Mouse (Mus musculus): Measurements from ENCODE around the gene Rasl12. TPM values are rescaled to one million over a fixed set of nuclear protein-coding genes. Genes with fewer than 3 reads are reported as not detected.
A peak's percentile ranks its signal among the peaks of the same experiment; 100 is the strongest.

Gene Rasl12
- 1 to 10 TPM; 3.0 to 4.3 TPM for total RNA-seq (2021)

DNA sequence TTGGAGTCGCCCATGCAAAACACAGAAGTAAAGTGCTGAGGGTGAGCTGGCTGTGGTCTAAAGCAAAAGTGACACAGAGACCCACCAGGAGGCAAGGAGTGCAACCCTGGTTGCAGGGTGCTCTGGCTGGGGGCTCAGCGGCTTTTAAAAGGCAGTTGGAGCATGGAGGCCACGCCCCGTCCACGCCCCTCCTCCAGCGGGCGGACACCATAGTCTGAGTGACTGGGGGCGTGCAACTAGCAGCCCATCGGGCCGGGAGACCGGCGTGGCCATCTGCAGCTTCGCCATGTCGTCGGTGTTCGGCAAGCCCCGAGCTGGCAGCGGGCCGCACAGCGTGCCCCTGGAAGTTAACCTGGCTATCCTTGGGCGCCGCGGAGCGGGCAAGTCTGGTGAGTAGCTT, at the start of gene Rasl12:
TSS of gene Rasl12 (plus strand) at position 228 of the 400 bp plus-strand sequence.
- DNase-seq (ENCODE audit: extremely low spot score in 1 of 2, low spot score in 1 of 2), result peak; percentile 36 to 49

DNA sequence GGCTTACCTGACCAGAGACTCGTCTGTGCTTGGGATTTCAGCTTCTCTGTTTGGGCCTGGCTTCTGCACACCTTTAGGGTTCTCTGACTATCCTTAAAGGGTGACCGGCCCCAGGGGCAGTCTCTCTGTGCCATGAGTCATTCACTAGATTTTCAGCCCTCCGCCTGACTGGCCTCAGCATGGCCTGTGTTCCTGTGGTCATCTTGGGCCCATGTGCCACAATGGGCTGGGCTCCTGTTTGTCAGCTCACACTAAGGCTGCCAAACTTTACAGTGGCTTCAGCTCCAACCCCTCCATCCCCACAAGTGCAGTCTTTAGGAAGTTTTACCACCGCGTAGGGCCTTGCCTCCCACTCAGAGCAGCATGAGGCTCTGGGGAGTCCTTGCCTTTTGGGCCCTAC, 45.1 kb upstream of the Rasl12 start:
- DNase-seq (ENCODE audit: extremely low spot score in 1 of 2, low spot score in 1 of 2), result no peak

DNA sequence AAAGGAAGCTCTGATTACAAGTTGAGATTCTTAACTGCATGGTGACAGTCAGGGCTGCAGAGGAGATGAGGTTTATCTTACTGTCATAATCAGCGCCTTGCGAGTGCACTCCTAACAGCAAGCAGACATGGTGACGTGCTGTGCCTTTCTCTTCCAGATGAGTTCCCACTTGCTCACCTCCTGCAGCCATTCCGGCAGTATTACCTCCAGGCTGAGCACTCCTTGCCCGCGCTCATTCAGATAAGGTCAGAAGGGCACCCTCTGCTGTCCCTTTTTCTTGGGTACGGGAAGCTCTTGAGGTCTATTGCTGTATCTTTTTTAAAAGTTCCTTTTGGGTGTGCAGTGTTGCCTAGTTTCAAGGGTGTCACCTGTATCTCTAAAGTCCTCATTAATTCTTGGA, 41.7 kb upstream of the Rasl12 start:
- DNase-seq (ENCODE audit: extremely low spot score in 1 of 2, low spot score in 1 of 2), result no peak

DNA sequence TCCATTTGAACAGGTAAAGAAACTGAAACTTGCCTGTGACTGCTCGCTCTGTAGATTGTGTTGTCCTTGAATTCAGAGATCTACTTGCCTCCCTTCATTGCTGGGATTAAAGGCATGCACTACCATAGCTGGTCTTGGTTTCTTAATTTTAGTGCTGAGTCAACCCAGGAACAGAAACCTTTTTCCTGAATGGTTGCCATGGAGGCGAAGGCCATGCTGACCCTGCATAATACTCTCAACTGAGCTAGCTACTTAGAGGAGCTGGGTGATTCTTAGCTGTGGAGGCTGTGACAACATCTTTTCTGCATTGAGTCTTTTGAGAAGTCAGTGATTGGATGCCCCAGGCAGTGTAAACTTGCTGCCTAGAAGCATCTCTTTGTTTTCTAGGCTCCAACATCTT, 41.3 kb upstream of the Rasl12 start:
- DNase-seq (ENCODE audit: extremely low spot score in 1 of 2, low spot score in 1 of 2), result no peak

DNA sequence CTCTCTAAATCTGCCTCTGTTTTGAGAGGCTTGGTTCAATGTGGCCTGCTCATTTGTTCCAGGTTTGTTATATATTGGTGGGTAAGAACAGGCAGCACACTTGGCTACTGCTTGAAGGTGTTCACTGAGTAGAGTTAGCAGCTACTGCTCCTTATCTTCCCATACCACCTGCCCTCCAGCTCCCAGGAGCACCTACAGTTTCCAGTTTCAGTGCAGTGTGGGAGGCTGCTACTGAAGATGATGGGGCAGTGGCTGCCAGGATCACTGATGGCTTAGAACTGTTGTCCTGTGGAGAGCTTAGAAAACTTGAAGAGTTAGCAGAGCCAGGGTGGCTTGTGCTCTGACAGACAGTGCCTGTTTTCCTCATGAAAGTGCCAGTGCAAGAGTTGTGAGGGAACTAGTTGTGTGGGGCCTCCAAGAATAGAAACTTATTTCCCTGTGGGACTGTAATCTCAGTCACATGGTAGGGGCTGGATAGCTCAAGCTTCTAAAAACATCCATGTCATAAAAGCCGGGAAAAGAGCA, 39.3 kb upstream of the Rasl12 start:
- no peak for DNase-seq (ENCODE audit: extremely low spot score in 1 of 2, low spot score in 1 of 2)

DNA sequence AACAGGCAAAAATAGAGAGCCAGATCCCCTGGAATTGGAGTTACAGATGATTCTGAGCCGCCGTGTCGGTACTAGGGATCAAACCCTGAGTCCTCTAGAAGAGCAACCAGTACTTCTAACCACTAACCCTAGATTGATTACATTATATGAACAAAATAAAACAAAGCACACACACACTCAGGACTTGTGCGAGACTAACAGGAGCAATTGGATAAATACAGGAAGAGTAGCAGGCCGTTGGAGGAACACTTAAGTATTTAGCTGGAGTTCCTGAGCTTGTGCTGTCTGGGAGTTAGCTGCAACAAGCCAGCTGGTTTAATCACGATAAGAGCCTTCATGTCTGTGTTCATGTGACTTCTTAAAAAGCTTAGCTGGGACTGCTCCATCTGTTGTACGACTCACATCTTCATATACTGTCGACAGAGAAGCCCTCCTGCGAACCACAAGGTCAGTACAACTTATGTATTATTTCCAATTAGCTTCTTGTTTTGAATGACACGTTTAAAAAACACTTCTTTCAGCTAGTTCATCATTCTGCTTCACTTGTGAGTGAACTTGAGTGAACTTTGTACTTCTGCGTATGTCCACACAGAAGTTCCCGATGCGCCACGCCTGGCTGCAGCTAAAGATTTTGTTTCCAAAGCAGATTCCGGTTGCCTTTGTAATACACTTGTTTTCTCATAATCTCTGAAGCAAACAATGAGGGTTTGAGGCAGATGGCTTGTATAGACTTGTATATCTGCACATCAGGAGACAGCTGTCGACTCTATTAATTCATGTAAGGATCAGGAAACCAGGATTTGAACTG, 37.5 kb upstream of the Rasl12 start, which contains the start of gene Ubap1l:
TSS of gene Ubap1l (plus strand) at position 401 of the 808 bp plus-strand sequence.
- DNase-seq (ENCODE audit: extremely low spot score in 1 of 2, low spot score in 1 of 2), result no peak

DNA sequence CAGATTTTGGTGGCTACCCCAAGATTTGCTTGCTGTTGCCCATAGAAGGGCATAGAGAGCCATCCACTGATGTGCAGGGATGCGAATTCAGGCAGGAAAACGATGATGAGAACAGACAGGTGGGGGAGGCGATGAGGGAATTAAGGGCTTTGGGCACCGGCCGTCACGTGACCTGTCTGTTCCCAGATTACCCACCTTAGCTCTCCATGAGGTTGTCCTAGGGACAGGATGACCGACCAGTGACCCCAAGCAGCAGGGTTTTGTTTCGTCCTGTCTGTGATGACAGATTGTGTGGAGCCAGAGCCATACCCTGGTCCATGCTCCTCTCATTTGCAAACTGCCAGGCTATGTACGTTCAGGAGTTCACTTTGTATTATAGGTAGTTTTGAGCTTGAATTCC, 34.6 kb upstream of the Rasl12 start:
- no peak for DNase-seq (ENCODE audit: extremely low spot score in 1 of 2, low spot score in 1 of 2)

DNA sequence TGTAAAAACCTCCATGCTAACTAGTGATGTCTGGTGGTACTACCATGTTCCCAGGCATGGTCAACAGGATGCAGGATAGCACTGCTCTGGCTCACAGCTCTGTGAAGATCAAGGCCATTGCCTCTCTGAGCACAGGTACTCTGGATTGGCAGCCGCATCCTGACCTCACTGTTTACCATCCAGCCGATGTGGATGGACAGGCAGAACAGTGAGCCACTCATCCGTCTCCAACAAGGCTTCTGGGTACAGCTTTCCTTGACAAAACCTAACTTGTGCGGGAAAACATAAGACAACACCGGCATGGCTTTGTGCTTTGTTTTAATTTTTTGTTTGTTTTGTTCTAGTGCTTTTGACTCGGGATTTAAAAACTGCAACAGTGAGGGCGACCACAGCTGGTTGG, 32.6 kb upstream of the Rasl12 start:
- DNase-seq (ENCODE audit: extremely low spot score in 1 of 2, low spot score in 1 of 2), result no peak

DNA sequence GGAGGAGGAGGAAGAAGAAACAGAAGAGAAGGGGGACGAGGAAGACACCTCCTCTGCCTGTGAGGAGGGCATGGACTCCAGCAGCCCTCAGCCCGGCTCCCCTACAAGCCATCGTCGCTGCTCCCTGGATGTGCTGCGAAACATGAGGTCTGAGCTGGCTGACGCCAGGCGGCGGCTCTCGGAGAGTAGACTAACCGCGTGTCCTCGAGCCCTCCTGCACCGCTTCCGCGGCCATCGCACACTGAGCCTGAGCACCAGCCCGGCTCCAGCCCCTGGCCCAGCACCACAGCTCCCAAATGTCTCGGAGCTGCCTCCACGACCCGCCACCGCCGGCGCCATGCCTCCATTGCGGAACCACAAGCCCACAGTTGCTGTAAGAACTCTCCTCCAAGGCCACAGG, 26.6 kb upstream of the Rasl12 start:
- DNase-seq (ENCODE audit: extremely low spot score in 1 of 2, low spot score in 1 of 2), result no peak

DNA sequence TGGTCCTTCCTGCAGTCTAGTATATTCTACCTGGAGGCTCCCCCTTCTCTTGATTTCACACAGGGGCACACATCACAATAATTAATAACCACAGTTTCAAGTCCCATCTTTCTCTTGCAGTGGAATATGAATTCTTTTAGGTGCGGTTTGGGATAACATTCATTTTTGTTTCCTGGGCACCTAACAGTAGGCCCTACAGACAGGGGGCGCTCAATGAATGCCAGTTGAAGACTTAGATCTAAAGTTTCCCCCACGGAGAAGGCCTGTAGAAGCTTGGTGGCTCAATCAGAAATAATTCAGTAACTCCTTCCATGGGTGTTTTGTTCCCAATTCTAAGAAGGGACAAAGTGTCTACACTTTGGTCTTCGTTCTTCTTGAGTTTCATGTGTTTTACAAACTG, 25.9 kb upstream of the Rasl12 start:
- peak in 1 of 2 experiments; percentile 62 for DNase-seq (ENCODE audit: extremely low spot score in 1 of 2, low spot score in 1 of 2)

DNA sequence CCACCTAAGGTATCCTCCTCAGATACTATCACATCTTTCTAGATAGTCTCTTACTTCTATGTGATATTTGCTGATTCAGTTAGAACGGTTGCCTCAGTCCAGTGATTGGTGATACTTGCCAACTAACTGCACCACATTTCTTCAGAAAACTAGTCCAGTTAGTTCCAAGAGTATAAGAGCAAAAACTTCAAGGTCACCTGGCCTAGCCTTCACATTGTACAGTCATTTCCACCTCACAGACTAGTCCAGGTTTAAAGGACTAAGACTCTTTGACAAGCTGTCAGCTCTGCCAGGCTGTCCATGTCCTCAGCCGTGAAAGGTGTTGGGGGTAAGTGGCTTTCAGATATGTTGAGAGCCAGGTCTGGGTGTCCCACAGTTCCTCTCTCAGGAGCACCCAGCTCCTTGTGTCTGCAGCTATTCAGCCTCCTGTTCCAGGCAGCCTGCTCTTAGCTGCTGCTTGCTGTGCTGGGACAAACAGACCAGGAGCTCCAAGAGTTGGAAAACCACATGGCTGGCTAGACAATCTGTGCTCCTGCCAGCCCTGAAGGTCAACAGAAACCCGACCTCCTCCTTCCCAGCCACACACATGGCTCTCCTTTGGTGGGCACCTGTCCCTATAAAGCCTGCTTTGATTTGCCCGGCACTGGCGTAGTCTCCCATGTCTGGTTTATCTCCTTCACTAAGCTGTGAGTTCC, 23.7 kb upstream of the Rasl12 start:
- DNase-seq (ENCODE audit: extremely low spot score in 1 of 2, low spot score in 1 of 2), result no peak

DNA sequence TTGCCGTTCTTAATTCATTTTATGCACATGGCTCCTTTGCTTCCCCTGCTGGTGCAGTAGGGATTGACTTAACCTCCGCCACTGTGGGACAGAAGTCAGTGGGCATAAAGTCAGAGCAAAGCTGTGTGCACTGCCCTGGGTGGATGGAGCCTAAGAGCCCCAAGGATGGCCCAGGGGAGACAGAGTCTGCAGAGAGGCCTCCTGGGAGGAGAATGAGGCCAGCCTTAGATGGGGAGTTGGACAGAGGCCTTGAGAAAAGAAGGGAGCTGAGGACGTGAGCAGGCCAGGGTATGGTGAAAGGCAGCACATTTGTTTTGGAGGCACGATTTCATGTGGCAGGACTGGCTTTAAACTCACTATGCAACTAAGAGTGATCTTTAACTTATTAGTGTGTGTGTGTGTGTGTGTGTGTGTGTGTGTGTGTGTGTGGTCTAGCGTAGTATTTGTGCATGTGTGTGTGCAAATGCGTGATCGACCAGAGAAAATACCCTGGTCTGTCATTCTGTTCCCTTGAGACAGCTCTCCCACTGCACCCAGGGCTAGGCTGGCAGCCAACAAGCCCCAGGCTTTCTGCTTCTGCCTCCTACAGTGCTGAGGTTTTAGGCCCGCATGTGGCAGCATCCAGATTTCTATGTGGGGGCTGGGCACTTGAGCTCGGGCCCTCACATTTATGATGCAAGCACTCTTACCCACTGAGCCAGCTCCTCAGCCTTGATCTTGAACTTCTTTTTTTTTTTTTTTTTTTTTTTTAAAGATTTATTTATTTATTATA, 23.0 kb upstream of the Rasl12 start:
- DNase-seq (ENCODE audit: extremely low spot score in 1 of 2, low spot score in 1 of 2), result peak in 1 of 2 experiments; percentile 44

DNA sequence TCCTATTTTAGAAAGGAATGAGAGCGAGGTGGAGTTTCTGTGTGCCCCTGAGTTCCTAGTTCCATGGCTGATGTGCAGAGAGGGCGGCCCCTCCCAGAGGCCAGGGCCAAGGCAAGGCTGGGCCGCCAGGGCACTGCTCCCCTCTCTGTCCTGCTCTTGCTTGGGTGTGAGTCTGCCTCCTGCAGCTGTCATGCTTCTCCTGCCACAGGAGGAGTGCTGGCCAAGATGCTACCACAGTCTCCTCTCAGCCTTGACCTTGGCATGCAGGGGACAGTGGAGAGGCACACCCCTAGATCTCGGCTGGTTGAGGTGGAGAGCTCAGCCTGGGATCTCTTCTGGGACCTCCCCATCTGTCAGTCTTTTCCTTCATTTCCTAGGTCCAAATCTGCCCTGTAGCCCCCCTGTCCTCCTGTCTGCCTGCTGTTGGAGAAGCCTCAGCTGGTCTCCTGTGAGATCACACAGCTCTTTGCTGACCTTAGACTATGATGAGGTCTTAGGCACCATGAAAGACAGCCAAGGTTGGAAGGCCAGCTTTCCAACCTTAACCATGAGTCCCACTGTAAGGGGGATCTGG, 17.2 kb upstream of the Rasl12 start:
- no peak for DNase-seq (ENCODE audit: extremely low spot score in 1 of 2, low spot score in 1 of 2)

DNA sequence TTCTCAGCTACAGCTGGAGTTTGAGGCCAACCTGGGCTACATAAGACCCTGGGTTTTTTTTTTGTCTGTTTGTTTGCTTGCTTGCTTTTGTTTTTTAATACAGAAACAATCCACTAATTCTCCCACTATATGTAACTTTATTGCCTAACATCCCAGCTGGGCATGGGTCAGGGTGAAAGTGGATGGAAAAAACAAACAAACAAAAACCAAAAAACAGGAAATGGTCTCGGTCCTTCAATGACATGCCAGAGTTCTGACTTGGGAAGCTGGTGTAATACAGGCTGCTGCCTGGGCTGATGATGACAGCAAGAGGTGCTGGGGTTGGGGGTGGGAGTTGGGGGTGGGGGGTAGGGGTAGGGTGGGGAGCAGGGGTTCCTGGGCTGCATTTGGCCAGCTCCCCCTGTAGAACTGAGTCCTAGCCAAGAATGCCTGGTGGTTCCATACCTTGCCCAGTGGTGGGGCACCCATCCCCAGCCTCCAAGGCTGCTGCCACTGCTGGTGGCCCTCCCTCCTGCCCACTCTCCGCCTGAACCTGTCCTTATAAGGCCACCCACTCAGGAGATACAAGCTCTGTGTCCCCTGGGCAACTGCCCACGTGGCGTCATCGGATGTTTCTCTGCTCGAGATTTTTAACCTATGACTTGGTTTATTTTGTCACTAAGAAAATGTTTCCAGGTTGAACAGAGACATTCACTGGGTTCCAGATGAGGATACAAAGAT, 16.1 kb upstream of the Rasl12 start:
- no peak for DNase-seq (ENCODE audit: extremely low spot score in 1 of 2, low spot score in 1 of 2)

DNA sequence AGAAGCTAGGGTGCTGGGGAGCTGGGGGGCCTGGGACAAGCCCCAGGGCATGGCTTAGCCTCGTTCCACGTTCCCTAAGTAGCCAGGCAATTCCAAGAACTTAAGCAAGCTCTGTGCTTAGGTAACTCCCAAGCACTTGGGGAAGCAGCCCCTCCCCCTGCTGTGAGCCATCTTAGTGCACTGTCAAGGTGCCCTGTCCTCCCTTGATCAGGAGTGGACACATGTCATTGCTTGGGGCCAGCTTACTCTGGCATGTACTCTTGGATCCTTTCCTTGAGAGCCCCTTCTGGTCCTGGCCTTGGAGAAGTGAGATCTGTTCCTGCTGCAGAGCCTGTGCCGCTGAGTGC, 15.6 kb upstream of the Rasl12 start:
- DNase-seq (ENCODE audit: extremely low spot score in 1 of 2, low spot score in 1 of 2), result no peak

DNA sequence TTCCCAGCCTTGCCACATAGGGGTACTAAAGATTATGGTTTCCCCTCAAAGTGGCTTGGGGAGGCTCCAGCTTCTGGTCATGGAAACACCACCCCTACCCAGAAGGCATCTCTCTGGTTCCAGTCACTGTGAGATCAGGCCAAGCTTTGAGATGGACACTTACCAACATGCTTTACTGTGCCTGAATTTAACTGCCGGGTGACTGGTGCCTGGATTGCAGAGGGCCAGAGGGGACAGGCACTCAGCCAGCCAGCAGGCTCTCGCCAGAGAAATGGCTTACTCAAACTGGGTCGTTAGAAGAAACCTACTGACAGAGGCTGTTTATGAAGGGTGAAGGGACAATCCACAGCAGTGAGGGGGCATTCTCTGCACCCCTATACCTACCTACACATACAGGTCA, 14.0 kb upstream of the Rasl12 start:
- DNase-seq (ENCODE audit: extremely low spot score in 1 of 2, low spot score in 1 of 2), result no peak

DNA sequence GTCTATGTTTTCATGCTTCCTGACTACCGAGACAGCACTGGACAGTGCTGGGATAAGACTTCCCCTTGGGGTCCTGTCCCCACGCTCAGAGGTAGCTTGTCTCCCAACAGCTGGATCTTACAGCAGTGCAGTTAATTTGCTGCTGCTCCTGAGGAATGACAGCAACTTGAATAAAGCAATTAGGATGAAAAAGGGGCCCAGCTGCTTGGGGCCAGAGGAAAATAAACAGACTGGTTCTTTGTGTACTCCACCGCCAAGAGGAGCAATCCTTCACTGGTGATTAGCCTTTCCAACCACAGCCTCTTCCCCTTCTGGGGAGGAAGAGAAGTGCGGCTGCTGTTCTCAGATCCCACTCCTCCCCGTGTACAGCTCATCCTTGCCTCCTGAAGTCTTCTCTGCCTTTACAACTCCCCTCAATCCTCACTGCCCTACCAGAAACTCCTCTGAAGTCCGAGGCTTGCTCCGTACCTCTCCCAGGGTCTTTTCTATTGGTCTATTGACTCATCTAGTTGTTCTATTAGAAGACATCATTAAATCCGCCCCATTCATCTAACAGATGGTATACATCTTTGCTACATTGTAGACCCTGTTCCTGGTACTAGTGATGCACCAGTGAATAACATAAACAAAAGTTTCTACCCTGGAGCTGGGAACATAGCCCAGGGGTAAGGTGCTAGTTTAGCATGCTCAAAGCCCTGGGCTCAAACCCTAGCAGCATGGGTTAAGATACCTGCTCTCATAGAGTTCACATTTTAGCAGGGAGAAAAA, 11.7 kb upstream of the Rasl12 start:
- no peak for DNase-seq (ENCODE audit: extremely low spot score in 1 of 2, low spot score in 1 of 2)

DNA sequence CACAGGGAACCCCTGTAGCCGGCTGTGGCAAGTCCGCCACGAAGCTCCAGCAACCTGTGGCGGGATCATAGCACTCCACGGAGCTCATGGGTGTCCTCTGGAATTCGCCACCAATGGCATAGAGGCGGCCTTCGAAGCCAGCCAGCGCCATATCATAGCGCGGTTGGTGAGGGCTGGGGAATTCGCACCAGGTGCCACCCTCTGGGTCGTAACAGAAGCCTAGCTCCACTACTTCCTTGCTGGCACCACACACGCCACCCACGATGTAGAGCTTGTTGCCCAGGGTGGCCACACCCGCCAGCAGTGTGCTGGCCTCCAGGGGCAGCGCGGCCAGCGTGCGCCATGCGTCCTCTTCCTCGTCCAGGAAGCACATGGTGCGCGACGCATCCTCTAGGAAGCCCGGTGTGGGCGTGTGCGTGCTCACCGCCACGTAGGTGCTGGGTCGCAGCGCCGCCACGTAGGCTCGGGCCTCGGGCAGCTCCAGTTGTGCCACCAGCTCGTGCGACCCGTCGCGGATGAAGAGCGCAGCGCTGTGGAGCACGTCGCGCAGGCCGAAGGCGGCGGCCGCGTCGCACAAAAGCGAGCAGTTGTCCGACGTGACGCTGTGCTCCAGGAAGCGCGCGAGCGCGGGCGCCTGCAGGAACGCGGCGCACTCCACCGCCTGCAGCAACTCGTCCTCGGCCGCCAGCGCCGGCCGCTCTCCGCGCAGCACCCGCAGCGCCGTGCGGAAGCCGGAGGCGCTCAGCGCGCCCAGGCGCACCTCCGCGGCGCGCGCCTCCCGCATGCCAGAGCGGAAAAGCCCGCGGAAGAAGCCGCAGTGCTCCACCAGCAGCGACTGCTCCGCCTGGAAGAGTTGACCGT, 7.3 kb upstream of the Rasl12 start:
- no peak for DNase-seq (ENCODE audit: extremely low spot score in 1 of 2, low spot score in 1 of 2)
